Mouse (Mus musculus) urinary bladder, postnatal 36 days (tissue): ENCODE measurements around the gene Rspry1.

Experiments
- DNase-seq, 2 experiments: peaks; one replicate each; pipeline ENCODE4 v3.0.0; 2022; ENCODE audit warnings: low spot score in 2 of 2, mixed read lengths in 1 of 2

The Rspry1 gene

GRCm38 (mm10) chr8:94601607-94602385 is at the start of gene Rspry1, which contains the start of gene Fam192a:
TSS of gene Rspry1 (plus strand) at chr8:94601937.
TSS of gene Fam192a (minus strand) at chr8:94601997.
- DNase-seq: peak; percentile 99 to 100

- no peak for DNase-seq
Observed at GRCm38 (mm10) chr8:94552696-94553095, 49.0 kb upstream of the Rspry1 start.

- DNase-seq: no peak
Observed at GRCm38 (mm10) chr8:94557281-94557680, 44.5 kb upstream of the Rspry1 start.

- no peak for DNase-seq
Observed at GRCm38 (mm10) chr8:94561256-94561655, 40.5 kb upstream of the Rspry1 start.

- no peak for DNase-seq
Observed at GRCm38 (mm10) chr8:94564421-94564820, 37.3 kb upstream of the Rspry1 start.

- no peak for DNase-seq
Observed at GRCm38 (mm10) chr8:94566033-94566432, 35.7 kb upstream of the Rspry1 start.

- DNase-seq: no peak
Observed at GRCm38 (mm10) chr8:94566446-94567158, 35.1 kb upstream of the Rspry1 start.

GRCm38 (mm10) chr8:94567159-94567849 is 34.4 kb upstream of the Rspry1 start:
- DNase-seq: no peak

- DNase-seq: no peak
Observed at GRCm38 (mm10) chr8:94568098-94568497, 33.6 kb upstream of the Rspry1 start.

- no peak for DNase-seq
Observed at GRCm38 (mm10) chr8:94569419-94569818, 32.3 kb upstream of the Rspry1 start.

GRCm38 (mm10) chr8:94571896-94572295 is 29.8 kb upstream of the Rspry1 start:
- no peak for DNase-seq

- no peak for DNase-seq
Observed at GRCm38 (mm10) chr8:94574159-94574907, 27.4 kb upstream of the Rspry1 start.

- no peak for DNase-seq
Observed at GRCm38 (mm10) chr8:94575148-94575547, 26.6 kb upstream of the Rspry1 start.

GRCm38 (mm10) chr8:94581820-94582483 is 19.8 kb upstream of the Rspry1 start:
- no peak for DNase-seq

- no peak for DNase-seq
Observed at GRCm38 (mm10) chr8:94582569-94582968, 19.2 kb upstream of the Rspry1 start.

- DNase-seq: no peak
Observed at GRCm38 (mm10) chr8:94584238-94584817, 17.4 kb upstream of the Rspry1 start.

GRCm38 (mm10) chr8:94591691-94592090 is 10.0 kb upstream of the Rspry1 start:
- no peak for DNase-seq

- no peak for DNase-seq
Observed at GRCm38 (mm10) chr8:94594211-94594610, 7.5 kb upstream of the Rspry1 start.

- no peak for DNase-seq
Observed at GRCm38 (mm10) chr8:94600478-94600877, 1.3 kb upstream of the Rspry1 start.

- peak in 1 of 2 experiments; percentile 7 for DNase-seq
Observed at GRCm38 (mm10) chr8:94601034-94601606, 617 bp upstream of the Rspry1 start.
